Mouse (Mus musculus): ENCODE measurements around the gene Armc8. TPM values are rescaled to one million over a fixed set of nuclear protein-coding genes. Genes with fewer than 3 reads are reported as not detected.
A peak's percentile ranks its signal among the peaks of the same experiment; 100 is the strongest.
"Not testable (repeated sequence)": the region's sequence is repeated elsewhere in the genome, so short reads cannot be mapped to it uniquely, and the experiment has no call there.

Gene Armc8
- total RNA-seq (2014; rRNA removed) = 9.3 and 12.1 TPM in 2 replicates
- 3.8 and 4.4 TPM in 2 replicates for polyA plus RNA-seq (2012; rRNA removed)

GRCm38 (mm10) chr9:99568347-99569070 is at the start of gene Armc8:
Armc8 (minus strand) TSS chr9:99568899.
- peak; percentile 95 for DNase-seq (ENCODE audit: extremely low read depth, low read depth, low spot score)
- H3K4me1 ChIP-seq (ENCODE audit: control insufficient read depth, insufficient read depth, low read length) = peaks cover 9% of the 10 kb centered on the region; the same call in 1 of the 2 replicates
- H3K9ac ChIP-seq (ENCODE audit: low read depth, low read length) = peak within 1 kb of the TSS; percentile 85
- under 1% methylated on average over 70 of the region's 70 CpGs for WGBS
- TF ChIP-seq POLR2A (IDR thresholded peaks at IDR 0.05; ENCODE audit: extremely low read depth, insufficient read depth, low read length) = peak; percentile 53; the same call in 1 of the 2 replicates
- no peak for TF ChIP-seq CTCF (IDR thresholded peaks at IDR 0.05; ENCODE audit: low read depth, low read length)
- H3K4me3 ChIP-seq (ENCODE audit: insufficient read depth, low read depth, low read length) = peak within 1 kb of the TSS; percentile 85
- H3K27me3 ChIP-seq (ENCODE audit: control insufficient read depth, insufficient read depth, low read length) = no peaks in the 10 kb centered on the region
- H3K79me2 ChIP-seq (ENCODE audit: control insufficient read depth, insufficient read depth, low read length) = peaks cover 4% of the 10 kb centered on the region; the same call in 1 of the 2 replicates
- H3K27ac ChIP-seq (replicated peaks; ENCODE audit: insufficient read depth, low read depth, low read length) = peak within 1 kb of the TSS; percentile 92
- H3K36me3 ChIP-seq (ENCODE audit: control insufficient read depth, insufficient read depth, low read length) = no peaks in the 10 kb centered on the region

DNA sequence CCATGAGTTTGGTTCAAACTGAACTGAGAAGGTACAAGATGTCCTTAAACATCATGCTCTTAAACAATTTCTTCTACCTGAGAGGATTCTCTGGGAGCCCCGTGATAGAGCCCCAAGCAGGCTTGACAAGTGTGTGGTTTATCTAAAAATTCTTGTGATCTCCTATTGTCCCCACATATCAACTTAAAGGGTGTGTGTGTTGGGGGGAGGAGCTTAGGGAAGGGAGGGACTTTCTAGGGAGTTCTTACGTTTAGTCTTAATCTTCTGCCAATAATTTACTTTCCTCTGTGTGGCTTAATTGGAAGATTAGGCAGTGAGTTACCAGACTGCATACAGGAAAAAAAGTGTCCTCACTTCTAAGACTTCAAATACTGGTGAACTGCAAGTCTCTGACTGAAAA is 43.5 kb upstream of the Armc8 start, which contains the start of gene A4gnt:
TSS of gene A4gnt (plus strand) at position 301 of the 400 bp plus-strand sequence.
- Histone ChIP-seq H3K9ac (ENCODE audit: low read depth, low read length) (no peak within 1 kb of the TSS), H3K27ac (replicated peaks; ENCODE audit: insufficient read depth, low read depth, low read length) (no peak within 1 kb of the TSS), H3K27me3 (ENCODE audit: control insufficient read depth, insufficient read depth, low read length) (no peaks in the 10 kb centered on the region), H3K36me3 (ENCODE audit: control insufficient read depth, insufficient read depth, low read length) (no peaks in the 10 kb centered on the region), H3K4me1 (ENCODE audit: control insufficient read depth, insufficient read depth, low read length) (no peaks in the 10 kb centered on the region), H3K79me2 (ENCODE audit: control insufficient read depth, insufficient read depth, low read length) (no peaks in the 10 kb centered on the region), H3K4me3 (ENCODE audit: insufficient read depth, low read depth, low read length) (no peak within 1 kb of the TSS)
- TF ChIP-seq POLR2A (IDR thresholded peaks at IDR 0.05; ENCODE audit: extremely low read depth, insufficient read depth, low read length) = no peak
- no peak for TF ChIP-seq CTCF (IDR thresholded peaks at IDR 0.05; ENCODE audit: low read depth, low read length)
- DNase-seq (ENCODE audit: extremely low read depth, low read depth, low spot score) = no peak
- WGBS = 34% methylated on average over 2 of the region's 2 CpGs

- WGBS = 78% methylated on average over 2 of the region's 2 CpGs
- H3K79me2 ChIP-seq (ENCODE audit: control insufficient read depth, insufficient read depth, low read length) = no peaks in the 10 kb centered on the region
- no peak overlapping the region for H3K9ac ChIP-seq (ENCODE audit: low read depth, low read length)
- no peak for TF ChIP-seq POLR2A (IDR thresholded peaks at IDR 0.05; ENCODE audit: extremely low read depth, insufficient read depth, low read length)
- no peak for TF ChIP-seq CTCF (IDR thresholded peaks at IDR 0.05; ENCODE audit: low read depth, low read length)
- H3K36me3 ChIP-seq (ENCODE audit: control insufficient read depth, insufficient read depth, low read length) = no peaks in the 10 kb centered on the region
- no peak for DNase-seq (ENCODE audit: extremely low read depth, low read depth, low spot score)
- no peaks in the 10 kb centered on the region for H3K27me3 ChIP-seq (ENCODE audit: control insufficient read depth, insufficient read depth, low read length)
- no peaks in the 10 kb centered on the region for H3K4me1 ChIP-seq (ENCODE audit: control insufficient read depth, insufficient read depth, low read length)
- H3K27ac ChIP-seq (replicated peaks; ENCODE audit: insufficient read depth, low read depth, low read length) = no peak overlapping the region
- no peak overlapping the region for H3K4me3 ChIP-seq (ENCODE audit: insufficient read depth, low read depth, low read length)
These were observed 34.9 kb upstream of the Armc8 start for GRCm38 (mm10) chr9:99603566-99603965.

DNA sequence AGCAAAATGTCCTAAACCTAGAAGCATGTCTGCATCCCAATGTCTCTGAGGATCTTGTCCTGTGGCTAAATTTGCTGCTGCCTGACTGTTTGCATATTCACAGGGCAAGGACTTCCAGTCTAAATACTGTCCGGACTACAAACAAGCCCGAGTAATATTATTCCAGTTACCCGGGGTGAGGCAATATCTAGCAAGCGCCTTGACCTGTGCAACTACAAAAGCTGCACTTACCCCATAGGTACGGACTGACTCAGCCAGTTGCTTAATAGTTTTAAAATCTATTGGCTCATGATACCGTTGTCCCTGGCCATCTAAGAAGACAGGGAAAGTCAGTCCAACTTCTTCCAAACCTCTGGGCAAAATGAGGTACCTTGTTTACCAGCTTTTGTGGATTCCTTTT is 30.4 kb upstream of the Armc8 start:
- H3K79me2 ChIP-seq (ENCODE audit: control insufficient read depth, insufficient read depth, low read length); H3K27me3 ChIP-seq (ENCODE audit: control insufficient read depth, insufficient read depth, low read length); H3K36me3 ChIP-seq (ENCODE audit: control insufficient read depth, insufficient read depth, low read length); H3K27ac ChIP-seq (replicated peaks; ENCODE audit: insufficient read depth, low read depth, low read length); H3K4me3 ChIP-seq (ENCODE audit: insufficient read depth, low read depth, low read length); H3K4me1 ChIP-seq (ENCODE audit: control insufficient read depth, insufficient read depth, low read length); H3K9ac ChIP-seq (ENCODE audit: low read depth, low read length): not testable (repeated sequence)
- DNase-seq (ENCODE audit: extremely low read depth, low read depth, low spot score) = peak; percentile 47
- WGBS = 46% methylated on average over 6 of the region's 6 CpGs

GRCm38 (mm10) chr9:99591144-99591543 is 22.4 kb upstream of the Armc8 start:
- 73% methylated on average over 8 of the region's 8 CpGs for WGBS
- DNase-seq (ENCODE audit: extremely low read depth, low read depth, low spot score) = no peak
- H3K27ac ChIP-seq (replicated peaks; ENCODE audit: insufficient read depth, low read depth, low read length) = no peak overlapping the region
- H3K4me1 ChIP-seq (ENCODE audit: control insufficient read depth, insufficient read depth, low read length) = no peaks in the 10 kb centered on the region
- no peak for TF ChIP-seq CTCF (IDR thresholded peaks at IDR 0.05; ENCODE audit: low read depth, low read length)
- H3K4me3 ChIP-seq (ENCODE audit: insufficient read depth, low read depth, low read length) = no peak overlapping the region
- 0 out of 2 replicates have a peak, but pooled peaks cover 3% of the 10 kb centered on the region for H3K27me3 ChIP-seq (ENCODE audit: control insufficient read depth, insufficient read depth, low read length)
- no peaks in the 10 kb centered on the region for H3K36me3 ChIP-seq (ENCODE audit: control insufficient read depth, insufficient read depth, low read length)
- no peak overlapping the region for H3K9ac ChIP-seq (ENCODE audit: low read depth, low read length)
- H3K79me2 ChIP-seq (ENCODE audit: control insufficient read depth, insufficient read depth, low read length) = no peaks in the 10 kb centered on the region

GRCm38 (mm10) chr9:99587505-99588202 is 19.0 kb upstream of the Armc8 start:
- Histone ChIP-seq H3K4me3 (ENCODE audit: insufficient read depth, low read depth, low read length) (no peak overlapping the region), H3K27me3 (ENCODE audit: control insufficient read depth, insufficient read depth, low read length) (0 out of 2 replicates have a peak, but pooled peaks cover 3% of the 10 kb centered on the region), H3K79me2 (ENCODE audit: control insufficient read depth, insufficient read depth, low read length) (no peaks in the 10 kb centered on the region), H3K4me1 (ENCODE audit: control insufficient read depth, insufficient read depth, low read length) (no peaks in the 10 kb centered on the region), H3K9ac (ENCODE audit: low read depth, low read length) (no peak overlapping the region), H3K36me3 (ENCODE audit: control insufficient read depth, insufficient read depth, low read length) (peaks cover 10% of the 10 kb centered on the region; the same call in 1 of the 2 replicates), H3K27ac (replicated peaks; ENCODE audit: insufficient read depth, low read depth, low read length) (no peak overlapping the region)
- no peak for DNase-seq (ENCODE audit: extremely low read depth, low read depth, low spot score)
- TF ChIP-seq POLR2A (IDR thresholded peaks at IDR 0.05; ENCODE audit: extremely low read depth, insufficient read depth, low read length) (no peak), CTCF (IDR thresholded peaks at IDR 0.05; ENCODE audit: low read depth, low read length) (peak; percentile 73)
- WGBS = 30% methylated on average over 8 of the region's 8 CpGs

Data from liver, adult 2 months (tissue).